Mouse (Mus musculus) brown adipose tissue, adult 24 weeks (tissue): ENCODE measurements around the gene Pcnx2. TPM values are rescaled to one million over a fixed set of nuclear protein-coding genes. Genes with fewer than 3 reads are reported as not detected.

Experiments used
- H3K27ac ChIP-seq: fragments of 200-500 bp; replicated peaks from 2 replicates; pipeline ENCODE4 v1.5.1; 2012; ENCODE audit warnings: low read depth, mild to moderate bottlenecking, low read length
- H3K4me1 ChIP-seq: fragments of 200-500 bp; 2 replicates; pipeline ENCODE4 v1.6.1; 2012; ENCODE audit warnings: low read length, mixed read lengths; ENCODE audit not compliant: control insufficient read depth, insufficient read depth, insufficient read length
- H3K4me3 ChIP-seq: fragments of 200-500 bp; 2 replicates; pipeline ENCODE4 v1.5.1; 2012; ENCODE audit warnings: low read depth, mild to moderate bottlenecking, low read length, moderate library complexity; ENCODE audit not compliant: insufficient read depth
- polyA plus RNA-seq: library from polyadenylated mRNA; stranded (reverse); fragments of >200 nt; gene quantifications from 2 replicates; pipeline ENCODE4 v1.2.4, GENCODE M21; 2012; ENCODE audit not compliant: missing spikeins, insufficient read depth, insufficient read length

Pcnx2 gene
- polyA plus RNA-seq, 1 experiment: not detected

GRCm38 (mm10) chr8:125704434-125704833 lies 193.7 kb downstream of the Pcnx2 start:
- Histone ChIP-seq H3K27ac (no peak overlapping the region), H3K4me1 (peaks cover 3% of the 10 kb centered on the region; the same call in 1 of the 2 replicates), H3K4me3 (no peak overlapping the region)

DNA sequence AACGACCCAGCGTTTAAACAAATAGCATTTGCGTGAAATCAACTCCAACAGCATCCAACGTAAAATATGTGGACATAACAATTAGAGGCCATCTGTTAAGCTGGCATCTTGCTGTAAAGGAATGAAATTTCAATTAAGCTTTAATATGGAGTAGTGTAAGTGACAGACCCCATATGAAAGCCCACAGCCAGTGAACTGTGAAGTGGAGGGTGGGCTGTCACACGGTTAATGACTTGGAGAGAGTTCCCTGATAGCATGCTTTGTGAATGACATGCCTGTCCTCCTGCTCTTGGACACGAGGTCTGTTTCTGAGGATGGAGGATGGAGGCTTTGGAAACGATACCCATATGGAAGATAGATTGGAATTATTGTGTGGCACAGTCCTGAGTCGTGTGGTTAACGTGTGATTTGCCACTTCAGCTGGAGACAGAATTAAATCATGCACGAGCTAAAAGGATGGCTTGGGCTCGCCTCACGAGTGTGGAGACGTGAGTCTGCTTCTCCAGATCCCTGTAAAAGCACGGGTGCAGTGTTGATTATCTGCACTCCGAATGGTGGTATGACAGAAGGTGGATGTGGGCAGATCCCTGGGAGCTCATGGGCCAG lies 195.1 kb downstream of the Pcnx2 start:
- Histone ChIP-seq H3K4me3 (no peak overlapping the region), H3K4me1 (peaks cover 3% of the 10 kb centered on the region; the same call in 1 of the 2 replicates), H3K27ac (no peak overlapping the region)

Other genes starting within 250 kb of the Pcnx2 start
- gene Map10, start 228.5 kb downstream of the Pcnx2 start, polyA plus RNA-seq: 0.48 and 0.75 TPM in 2 replicates
- 9.6 and 13.7 TPM in 2 replicates for gene Ntpcr, start 168.4 kb downstream of the Pcnx2 start, polyA plus RNA-seq
- not detected in 2 replicates for gene Map3k21, start 12.1 kb upstream of the Pcnx2 start, polyA plus RNA-seq
- not detected in 2 replicates for gene Kcnk1, start 96.9 kb upstream of the Pcnx2 start, polyA plus RNA-seq